Mouse (Mus musculus) heart, postnatal 4 days (tissue): Measurements from ENCODE around the gene Tmub2. TPM values are rescaled to one million over a fixed set of nuclear protein-coding genes. Genes with fewer than 3 reads are reported as not detected.

Experiments
- DNase-seq: peaks from one replicate; pipeline ENCODE4 v3.0.0; 2021
- total RNA-seq, 2 experiments: library from RNA; stranded (reverse); gene quantifications; 2 replicates each; pipeline ENCODE4 v1.2.3; 2021

Gene Tmub2
- total RNA-seq, 2 experiments from 2014 or later = 26.6 to 27.7 TPM

DNA sequence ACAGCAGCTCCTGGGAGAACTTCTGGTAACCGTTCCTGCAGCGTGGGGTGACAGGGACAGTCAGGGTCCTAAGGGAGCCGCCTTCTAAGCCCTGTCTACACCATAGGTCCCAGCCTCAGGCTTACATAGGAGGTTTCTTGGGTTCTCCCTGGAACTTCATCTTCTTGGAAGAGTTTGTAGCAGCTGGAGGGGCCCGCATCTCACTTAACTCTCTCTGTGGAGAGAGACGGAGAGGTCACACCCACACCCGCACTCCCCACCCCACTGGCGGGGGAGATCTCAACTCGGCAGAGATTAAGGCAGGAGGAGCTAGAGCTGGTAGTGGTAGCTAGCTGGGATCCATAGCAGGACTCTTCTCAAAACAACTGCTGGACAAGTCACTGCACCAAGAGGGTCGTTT lies 23.4 kb downstream of the Tmub2 start:
- no peak for DNase-seq

DNA sequence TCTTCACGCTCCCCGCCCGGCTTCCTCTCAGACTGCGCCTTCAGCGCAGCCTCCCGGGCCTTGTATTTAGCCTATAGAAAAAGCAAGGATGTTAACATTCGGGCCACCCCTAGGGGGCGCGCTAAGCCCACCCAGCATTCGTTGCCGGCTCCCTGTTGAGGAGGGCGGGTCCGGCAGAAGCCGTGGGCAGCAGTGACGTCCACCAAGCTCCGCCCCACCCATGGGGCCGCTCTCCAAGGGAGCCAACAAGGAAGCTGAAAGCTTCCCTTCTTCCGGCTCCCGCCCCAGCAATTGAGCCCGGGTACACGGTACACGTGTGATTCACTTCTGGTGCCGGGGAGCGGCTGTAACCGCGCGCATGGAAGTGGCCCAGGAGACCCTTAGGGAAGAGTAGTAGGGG lies 24.2 kb downstream of the Tmub2 start:
- peak; percentile 98 for DNase-seq

DNA sequence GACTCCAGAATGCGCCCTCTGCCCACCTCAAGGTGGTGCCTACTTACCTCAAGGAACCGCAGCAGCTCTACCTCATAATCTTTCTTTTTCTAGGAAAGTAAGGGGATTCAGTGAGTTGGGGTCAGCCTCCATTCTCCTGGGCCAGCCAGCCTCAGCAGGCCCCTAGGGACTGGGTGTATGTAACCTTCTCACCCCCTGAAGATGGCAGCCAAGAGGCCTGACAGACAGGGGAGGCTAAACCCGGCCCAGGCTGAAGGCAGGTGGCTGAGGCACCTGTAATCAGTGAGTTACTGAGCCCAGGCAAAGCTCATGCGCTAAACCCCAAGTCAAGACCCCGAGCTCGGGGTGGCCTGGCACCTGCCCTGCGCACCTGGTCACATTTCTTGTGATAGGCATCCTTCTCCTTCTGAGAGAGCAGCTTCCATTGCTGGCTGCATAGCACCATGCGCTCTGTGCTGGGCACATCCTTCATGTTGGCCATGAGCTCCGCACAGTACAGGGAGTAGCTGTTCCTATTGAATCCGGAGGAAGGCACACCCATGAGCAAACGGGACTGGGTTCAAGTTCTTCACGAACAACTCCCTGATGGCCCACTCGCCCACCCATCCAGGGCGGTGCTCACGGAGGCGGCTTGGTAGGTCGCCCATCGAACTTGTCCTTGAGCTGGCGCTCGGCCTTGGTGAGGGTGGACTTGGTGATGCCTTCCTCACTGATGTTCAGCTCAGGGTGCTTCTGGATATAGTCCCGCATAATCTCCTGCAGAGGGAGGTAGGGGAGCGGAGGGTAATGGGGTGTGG lies 25.3 kb downstream of the Tmub2 start:
- DNase-seq = no peak

DNA sequence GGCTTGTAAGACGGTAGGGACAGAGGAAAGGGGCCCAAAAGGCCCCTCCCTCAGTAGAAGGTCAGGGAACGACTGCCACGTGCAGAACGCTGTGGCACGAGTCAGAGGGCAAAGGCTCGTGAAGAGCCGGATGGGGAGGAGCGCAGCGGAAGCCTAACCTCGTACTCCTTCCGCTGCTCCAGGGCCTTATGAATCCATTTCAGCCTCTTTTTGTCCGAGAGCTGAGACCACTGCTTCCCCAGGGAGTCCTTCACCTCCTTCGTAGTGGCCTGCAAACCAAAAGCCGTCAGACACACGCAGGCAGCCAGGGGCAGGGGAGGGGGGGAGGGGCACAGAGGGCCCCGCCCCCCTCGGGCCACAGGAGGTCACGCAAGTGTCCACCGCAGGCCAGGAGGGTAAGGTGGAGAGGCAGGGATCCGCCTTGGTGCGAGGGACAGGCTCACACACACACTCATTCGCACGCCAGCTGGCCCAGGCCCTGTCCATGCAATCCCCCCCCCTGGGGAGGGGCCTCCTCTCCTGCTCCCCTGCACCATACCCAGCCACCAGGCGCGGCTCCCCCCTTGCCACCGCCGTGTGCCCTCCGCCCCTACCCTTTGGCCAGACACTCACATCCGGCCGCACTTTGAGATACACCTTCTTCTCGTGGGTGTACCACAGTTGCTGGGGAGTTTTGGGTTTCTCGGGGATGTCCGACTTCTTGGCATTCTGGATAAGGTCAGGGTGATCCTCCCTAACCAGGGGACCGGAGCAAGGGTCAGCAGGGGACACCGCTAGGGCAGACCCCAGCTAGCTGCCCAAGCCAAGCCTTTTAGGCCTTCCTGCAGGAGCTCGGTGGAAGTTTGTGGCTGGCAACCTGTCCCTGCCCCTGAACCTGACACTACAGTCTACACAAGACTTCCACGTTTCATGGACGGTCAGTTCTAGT lies 26.3 kb downstream of the Tmub2 start:
- DNase-seq = no peak

DNA sequence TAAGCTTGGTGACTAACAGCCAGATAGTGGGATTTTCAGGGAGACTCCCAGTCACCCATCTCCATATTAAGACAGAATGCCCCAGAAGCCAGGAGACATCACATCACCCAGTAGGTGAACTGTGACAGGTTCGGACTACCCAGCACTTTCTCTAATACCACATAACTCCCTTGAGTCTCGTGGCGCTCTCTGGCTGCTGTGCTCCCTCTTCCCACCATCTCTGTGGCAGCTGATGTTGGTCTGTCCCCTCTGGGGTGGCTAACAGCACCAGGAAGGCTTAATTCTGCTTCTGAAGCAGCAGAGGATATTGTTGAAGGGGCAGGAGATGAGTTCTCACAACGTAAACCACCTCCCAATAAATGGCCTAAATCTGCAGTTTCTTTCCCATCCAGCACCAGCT lies 27.2 kb downstream of the Tmub2 start:
- no peak for DNase-seq

DNA sequence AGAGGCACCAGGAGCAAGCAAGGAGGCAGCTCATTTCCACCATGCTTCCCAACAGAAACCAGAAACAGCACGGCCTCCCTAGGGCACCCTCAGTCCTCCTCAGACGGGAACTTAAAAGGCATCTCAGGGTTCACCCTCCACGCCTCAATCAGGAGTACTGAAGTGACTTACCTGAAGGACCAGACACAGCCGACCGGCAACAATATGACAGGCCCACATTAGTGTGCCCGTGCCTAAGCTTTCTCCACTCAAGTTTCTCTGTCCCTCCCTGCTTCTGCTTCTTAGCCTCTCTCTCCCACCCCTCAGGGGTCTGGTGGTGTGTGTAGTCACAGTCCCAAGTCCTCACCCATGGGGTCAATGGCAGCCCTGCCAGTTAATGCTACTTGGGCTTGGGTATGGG lies 27.9 kb downstream of the Tmub2 start:
- DNase-seq = no peak

DNA sequence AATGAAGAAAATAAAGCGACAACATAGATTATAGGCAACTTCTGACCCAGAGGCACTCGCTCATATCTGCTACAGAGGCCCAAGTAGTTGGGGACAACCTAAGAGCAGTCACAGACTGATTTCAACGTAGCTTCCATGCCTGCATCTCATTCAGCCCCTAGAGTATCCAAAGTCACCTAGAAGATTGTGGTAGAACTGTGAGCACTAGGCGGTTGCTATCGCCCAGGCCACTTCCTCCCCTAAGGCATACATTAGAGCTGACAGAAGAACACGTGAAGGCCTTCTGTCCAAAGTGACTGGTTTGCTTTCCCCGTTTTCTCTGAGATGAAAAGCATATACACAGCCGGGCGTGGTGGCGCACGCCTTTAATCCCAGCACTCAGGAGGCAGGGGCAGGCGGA lies 29.6 kb downstream of the Tmub2 start:
- no peak for DNase-seq

DNA sequence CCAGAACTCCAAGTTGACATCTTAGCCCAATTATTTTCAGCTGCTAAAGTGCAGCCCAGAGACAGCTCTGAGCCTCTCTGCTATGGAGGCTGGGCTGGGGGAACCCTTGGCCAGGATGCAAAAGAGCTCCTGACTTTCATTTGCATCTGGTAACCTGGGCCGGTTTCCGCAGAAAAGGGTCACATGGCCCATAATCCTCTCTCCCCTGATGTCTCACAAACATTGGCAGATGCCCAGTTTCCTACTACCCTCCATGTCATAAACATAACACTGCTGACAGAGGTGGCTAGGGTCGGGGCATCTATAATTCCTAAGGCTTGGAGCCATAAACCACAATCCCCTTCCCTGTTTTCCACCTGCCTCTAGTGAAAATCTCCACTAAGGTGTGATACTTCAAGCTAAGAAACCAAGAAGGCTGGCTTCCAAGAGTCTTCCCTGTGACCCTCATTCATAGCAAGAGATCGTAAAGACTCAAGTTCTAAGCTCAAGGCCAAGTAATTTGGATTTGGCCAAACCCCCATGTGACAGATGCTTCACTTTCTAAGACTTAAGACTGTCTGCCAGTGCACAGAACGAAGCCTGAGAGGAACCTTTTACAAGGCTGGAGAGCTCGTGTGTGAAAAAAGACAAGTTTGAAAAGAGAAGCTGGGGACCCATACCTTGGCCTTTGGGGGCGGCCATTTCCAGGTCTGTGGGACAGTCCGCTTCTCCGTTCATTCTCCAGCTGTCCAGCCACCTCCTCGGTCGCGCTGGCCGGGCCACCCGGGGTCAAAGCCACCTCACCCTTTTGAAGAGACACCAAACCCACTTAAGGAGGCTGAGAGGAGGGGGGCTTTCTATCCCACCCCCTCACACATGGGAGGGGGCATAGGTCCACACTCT lies 31.2 kb downstream of the Tmub2 start:
- no peak for DNase-seq

DNA sequence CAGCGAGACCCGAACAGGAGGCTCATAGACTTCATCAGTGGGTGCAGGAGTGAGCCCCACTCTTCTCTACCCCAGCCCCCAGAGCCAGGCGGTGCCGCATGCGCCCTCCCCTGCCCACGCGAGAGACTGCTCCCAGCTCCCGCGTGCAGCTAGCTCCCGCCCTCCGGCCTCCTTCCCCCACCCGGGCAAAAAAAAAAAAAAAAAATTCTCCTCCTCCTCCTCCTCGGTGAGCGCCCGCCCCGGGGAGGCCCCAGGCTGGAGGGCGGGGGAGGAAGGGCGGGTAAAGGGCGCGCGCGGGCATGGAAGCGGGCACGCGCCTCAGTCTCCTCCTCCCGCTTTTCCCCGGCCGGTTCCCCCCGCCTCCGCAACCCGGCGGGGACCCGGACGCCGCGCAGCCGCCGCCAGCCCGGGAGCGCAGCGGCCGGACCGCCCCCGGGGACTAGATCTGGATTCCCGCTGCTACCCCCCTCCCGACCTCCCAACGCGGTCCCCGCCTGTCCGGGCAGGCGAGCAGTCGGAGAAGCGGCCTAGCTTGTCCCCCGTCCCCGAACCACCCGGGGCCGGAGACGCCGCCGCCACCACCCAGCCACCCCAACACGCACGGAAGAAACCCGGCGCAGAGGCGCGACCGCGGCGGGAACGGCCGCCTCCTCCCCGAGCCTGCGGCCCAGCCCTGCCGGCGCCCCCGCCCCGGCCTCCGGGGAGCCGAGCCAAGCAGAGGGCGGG lies 32.0 kb downstream of the Tmub2 start:
- DNase-seq = peak; percentile 93

DNA sequence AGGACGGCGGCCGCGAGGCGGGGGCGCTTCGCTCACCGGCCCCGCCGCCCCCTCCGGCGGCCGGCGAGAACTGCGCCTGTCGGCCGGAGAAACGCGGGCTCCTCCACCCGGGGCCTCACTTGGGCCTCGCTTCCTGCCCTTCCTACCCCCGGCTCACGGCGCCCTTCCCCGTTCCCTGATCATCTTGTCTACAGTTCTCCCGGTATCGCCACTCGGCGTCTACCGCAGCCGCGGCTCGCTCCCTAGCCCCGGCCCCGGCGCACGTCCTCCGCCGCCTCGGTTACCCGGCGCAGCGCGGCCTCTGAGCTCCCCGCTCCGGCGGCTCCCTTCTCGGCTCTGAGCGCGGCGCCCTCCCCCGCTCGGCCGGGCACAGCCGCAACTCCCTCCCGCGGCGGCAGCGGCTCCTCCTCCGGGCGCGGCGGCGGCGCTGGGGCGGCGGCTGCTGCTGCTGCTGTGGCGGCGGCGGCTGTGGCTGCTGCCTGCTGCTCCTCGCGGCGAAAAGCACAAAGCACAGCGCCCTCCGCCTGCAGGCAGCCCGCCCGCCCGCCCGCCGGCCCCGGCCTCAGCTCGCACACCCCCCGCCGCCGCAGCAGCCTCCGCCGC lies 32.7 kb downstream of the Tmub2 start:
- peak; percentile 80 for DNase-seq

DNA sequence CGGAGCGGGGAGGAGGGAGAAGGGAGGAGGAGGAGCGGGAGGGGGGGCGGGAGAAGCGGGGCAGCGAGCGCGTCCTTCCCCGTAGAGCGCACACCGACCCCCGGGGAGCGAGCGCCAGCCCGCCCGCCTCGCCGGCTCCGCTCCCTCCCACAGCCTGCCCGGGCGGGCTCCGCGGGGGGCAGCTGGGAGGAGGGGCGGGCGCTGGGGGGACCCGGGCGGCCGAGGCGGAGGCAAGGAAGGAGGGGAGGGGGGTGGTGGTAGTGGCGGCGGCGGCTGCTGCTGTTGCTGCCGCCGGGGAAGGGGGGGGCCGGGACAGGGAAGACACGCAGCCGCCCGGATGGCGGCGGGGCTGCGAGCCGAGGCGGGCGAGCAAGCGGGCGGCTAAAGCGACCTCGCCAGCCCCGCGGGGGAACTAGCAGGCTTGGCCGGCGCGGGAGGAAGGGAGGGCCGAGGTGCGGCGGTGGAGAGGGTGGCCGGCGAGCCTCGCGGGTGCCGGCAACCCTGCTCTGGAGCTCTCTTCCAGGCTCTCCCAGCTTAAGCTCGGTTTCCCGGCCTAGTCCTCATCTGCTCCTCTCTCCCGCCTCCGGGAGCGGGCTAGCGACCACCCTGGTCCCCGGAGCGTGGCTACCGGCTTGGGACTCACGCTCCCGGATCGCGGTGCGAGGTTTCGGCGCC lies 33.3 kb downstream of the Tmub2 start:
- DNase-seq = peak; percentile 83

DNA sequence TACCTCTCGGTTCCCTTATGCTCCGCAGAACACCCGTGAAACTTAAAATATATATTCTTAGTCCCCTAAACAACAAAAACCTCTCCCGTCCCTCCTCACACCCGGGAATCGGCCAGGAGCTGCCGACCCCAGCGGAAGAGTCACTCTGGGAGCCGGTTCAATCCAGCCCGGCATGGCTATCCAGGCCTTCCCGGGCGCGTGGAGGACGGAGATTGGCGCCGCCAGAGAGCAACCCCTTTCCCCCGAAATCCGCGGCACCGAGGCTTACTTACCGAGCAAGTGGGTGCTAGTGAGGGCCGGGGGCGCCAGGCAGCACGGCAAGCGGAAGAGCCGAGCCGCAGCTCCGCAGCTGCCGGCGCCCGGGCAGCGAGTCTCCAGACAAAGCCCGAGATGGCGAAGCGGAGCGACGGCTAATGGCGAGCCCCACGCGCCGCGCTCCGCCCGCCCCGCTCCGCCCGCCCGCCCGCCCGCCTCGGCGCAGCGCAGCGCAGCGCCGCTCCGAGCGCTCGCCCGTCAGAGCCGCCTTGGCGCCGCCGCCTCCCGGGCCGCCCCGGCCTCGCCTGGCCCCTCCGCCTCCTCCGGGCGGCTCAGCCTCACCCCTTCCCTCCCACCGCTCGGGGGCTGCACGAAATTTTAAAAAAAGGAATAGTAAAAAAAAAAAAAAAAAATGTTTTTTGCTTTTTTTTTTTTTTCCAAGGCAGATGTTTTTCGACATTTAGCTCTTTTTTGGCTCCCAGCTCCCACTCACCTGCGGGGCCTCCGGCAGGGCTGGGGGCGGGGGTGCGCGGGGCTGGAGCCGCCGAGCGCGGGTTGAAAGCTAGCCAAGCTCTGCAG lies 34.1 kb downstream of the Tmub2 start:
- peak; percentile 67 for DNase-seq

DNA sequence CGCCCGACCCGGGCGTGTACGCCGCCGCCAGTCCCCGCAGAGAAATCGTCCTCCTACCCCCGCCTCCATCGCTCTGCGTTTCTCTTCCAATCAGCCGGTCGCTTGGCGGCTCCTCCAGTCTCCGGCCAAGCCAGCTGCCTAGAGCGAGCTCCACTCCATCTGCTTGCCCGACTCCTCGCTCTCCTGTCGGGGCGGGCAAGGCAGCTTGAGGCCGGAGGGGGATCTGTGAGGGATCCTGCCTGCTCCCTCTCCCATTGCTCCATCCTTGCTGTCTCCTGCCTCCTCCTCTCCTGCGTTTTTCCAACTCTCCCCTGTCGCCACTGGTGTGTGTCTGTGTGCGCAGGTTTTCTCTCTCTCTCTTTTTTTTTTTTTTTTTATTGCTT lies 34.7 kb downstream of the Tmub2 start, which contains the start of gene Ubtf:
Gene Ubtf, minus strand, starts transcription at position 333 of the 383 bp plus-strand sequence.
- peak; percentile 86 for DNase-seq

DNA sequence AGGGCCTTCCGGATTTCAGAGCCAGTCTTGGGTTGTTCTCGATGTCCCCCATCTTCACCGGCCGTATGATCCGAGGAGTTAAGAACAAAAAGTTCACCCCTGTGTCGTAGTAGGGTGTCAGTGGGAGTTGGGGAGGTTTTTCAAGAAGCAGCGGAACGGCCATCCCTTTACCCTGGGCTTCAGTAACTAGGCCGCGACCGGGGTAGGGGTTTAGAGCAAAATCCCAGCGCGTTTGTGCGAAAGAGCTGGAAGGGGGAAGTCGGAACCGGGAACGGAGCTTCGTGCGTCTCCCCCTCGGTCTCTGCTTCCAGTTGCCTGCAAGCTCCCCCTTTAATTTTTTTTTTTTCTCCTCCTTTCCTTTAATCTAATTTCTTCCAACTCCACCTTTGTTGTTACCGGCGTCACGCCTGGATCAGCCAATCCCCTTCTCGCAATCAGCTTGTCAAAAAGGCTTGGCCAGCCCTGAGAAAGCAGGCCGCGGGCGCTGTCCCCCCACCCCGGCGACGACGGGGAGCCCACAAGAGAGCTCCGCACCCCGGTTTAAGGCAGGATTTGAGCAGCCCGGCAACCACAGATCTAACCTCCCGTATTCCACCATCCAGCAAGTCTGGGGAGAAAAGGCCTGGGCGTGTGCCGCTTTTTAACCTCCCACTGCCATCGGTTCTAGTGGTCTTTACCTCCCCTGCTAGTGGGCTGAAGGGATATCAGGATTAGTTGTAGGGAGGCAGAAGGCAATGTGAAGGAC lies 35.4 kb downstream of the Tmub2 start:
- peak; percentile 82 for DNase-seq

DNA sequence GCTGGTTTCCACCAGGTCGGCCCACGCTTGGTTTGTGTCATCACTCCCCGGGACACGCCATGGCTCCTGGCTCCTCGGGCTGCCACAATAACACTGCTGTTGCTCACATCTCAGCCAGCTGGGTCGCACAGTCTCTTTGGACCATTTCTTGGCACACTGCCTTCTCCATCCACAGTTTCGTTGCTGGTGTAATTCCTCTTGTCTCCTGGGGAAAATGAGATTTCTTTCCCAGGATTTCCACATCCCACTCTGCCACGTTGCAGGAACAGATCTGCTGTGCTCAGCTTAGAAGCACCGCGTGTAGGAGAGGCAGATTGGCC lies 35.9 kb downstream of the Tmub2 start:
- DNase-seq = peak; percentile 87

DNA sequence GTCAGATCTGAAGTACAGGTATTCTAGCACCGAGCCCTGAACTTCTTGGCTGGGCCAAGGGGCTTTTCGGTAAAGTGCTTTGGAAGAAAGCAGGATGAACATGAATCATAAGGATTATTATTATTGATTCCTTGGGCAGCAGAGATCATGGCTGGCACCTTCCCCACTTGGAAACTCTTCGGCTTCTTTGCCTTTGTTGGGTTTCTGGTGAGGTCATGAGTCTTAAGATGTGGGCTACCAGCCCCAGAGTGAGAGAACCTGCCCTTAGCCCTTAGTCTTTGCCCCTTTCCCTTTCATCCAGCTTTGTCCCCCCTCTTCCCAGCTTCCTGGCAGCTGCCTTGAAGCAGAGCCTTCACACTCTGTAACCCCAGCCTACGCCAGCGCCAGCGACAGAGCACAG lies 37.2 kb downstream of the Tmub2 start:
- no peak for DNase-seq

DNA sequence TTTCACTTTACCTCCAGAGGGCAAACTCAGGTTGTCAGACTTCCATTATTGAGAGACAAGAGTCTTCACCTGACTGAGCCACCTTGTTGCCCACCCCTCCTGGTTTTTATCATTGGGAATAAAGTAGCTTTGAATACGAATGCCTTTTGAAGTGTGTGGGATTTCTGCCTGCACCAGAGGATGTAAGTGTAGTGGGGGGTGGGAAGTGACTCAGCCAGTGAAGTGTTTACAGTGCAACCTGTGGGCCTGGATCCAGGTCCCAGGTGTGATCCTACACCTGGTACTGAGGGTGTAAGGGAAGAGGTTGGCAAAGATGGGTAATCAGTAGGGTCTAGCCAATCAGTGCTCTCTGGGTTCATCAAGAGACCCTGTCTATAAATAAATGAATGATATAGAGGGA lies 38.8 kb downstream of the Tmub2 start:
- no peak for DNase-seq

DNA sequence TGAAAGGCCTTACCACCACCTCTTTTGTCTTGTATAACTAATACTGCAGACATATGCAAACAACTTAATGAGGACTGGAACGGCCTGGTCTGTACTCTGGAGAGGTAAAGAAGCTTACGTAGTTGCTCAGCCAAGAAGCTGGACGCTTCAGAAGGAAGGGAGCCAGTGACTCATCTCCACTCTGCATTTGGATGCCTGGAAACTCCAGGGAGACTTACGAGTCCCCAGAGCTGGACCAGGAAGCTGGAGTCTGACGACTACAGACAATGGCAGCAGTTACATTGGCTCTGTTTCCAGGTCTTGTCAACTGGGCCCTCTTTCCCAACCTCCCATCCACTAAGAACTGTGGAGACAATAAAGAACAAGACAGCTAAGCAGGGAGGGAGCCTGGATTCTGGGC lies 42.5 kb downstream of the Tmub2 start:
- DNase-seq = no peak

DNA sequence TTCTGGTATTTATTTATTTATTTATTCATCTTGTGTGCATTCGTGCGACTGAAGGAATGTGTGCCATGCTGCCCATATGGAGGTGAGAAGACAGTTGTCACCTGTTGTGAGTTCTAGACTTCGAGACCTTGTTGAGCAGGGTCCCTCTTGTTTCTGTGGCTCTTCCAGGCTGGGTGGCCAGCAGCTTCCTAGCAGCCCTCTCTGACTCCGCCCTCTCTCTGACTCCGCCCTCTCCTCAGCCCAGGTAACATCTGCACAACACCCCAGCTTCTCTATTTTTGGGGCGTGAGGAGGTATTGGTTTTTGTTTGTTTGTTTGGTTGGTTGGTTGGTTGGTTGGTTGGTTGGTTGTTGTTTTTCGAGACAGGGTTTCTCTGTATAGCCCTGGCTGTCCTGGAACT lies 43.1 kb downstream of the Tmub2 start:
- no peak for DNase-seq
